Mouse (Mus musculus): Measurements from ENCODE around the gene Dnaaf2.
A peak's percentile ranks its signal among the peaks of the same experiment; 100 is the strongest.

Gene Dnaaf2

GRCm38 (mm10) chr12:69198164-69198535 is at the start of gene Dnaaf2:
Dnaaf2 (minus strand) TSS chr12:69198429.
- DNase-seq (ENCODE audit: low read depth, low spot score) = peak; percentile 88

DNA sequence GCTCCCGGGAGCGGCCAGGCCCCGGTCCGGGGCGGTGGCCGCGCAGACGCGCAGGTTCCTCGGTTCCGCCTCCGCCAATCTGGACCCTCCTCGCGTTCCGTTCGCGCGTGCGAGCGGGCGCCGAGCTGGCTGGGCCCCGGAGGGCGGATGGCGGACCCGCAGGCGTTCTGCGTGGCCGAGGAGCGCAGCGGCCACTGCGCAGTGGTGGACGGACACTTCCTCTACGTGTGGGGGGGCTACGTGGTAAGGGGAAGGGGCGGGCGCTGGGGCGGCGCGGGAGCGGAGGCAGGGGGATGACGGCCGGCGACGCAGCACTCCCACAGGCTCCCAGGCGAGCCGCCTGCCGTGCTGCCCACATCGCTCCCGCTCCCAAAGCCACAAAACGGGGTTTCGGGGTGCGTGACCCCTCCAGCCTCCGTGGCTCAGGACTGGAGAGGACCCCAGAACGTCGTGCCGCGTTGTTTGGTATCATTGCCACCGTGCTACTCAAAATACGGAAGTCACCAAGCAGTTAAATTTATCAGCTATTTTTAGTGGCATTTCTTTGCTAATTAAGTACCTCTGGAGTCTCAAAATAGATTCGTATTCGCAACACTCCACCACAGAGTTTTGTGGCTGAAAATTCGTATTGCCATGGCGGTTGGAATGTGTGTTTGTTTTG is 43.7 kb upstream of the Dnaaf2 start:
- peak; percentile 86 for DNase-seq (ENCODE audit: low read depth, low spot score)

DNA sequence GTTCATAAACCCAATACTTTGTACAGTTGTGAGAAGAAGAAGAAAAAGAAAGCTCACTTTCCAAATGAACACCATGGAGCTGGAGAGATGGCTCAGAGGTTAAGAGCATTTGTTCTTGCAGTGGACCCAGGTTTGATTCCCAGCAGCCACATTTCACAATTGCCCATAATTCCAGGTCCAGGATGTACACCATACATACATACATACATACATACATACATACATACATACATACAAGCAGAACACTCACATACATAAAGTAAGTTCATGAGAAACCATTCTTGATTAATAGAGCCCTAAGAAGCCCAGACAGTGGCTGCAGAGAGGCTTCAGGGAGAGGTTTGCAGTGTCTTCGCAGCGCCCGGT is 43.2 kb upstream of the Dnaaf2 start:
- DNase-seq (ENCODE audit: low read depth, low spot score) = no peak

DNA sequence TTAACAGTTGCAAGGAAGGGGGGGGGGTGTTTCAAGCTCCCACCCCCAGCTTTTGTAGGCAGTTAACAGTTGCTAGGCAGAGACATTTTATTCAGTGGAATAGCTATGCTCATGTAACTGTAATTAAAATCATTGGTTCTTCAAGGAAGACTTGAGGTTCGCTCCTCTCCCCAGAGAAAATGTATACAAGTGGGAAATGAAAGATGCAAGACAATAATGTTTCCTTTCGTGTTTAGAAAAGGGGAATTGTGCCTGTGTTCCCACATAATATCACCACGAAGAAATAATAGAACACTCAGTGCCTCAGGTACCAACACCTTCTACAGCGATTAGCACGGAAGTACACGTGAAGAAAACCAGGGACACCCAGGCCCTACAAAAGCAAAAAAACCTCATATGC is 42.6 kb upstream of the Dnaaf2 start, which contains the start of gene Klhdc1:
Klhdc1 (plus strand) TSS at position 301 of the 400 bp plus-strand sequence.
- DNase-seq (ENCODE audit: low read depth, low spot score) = no peak

- DNase-seq (ENCODE audit: low read depth, low spot score) = no peak
Measured at GRCm38 (mm10) chr12:69238284-69238683, 40.1 kb upstream of the Dnaaf2 start.

- no peak for DNase-seq (ENCODE audit: low read depth, low spot score)
Measured at GRCm38 (mm10) chr12:69235782-69236181, 37.6 kb upstream of the Dnaaf2 start.

DNA sequence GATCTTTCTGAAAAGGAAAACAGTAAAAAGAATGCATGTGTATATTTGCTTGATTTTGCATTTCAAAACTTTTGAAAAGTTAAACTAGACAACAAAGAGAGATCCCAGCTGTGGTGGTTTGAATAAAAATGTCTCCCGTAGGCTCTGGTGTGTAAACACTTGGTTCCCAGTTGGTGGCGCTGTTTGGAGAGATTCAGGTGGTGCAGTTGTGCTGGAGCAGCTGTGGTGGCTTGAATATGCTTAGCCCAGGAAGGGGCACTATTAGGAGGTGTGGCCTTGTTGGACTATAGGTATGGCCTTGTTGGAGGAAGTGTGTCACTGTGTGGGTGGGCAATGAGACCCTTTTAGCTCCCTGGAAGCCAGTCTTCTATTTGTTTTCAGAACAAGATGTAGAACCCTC is 31.0 kb upstream of the Dnaaf2 start:
- peak; percentile 80 for DNase-seq (ENCODE audit: low read depth, low spot score)

- DNase-seq (ENCODE audit: low read depth, low spot score) = peak; percentile 93
Measured at GRCm38 (mm10) chr12:69227776-69228466, 29.7 kb upstream of the Dnaaf2 start, which contains the start of gene Pole2. Pole2 (minus strand) TSS chr12:69228195.

DNA sequence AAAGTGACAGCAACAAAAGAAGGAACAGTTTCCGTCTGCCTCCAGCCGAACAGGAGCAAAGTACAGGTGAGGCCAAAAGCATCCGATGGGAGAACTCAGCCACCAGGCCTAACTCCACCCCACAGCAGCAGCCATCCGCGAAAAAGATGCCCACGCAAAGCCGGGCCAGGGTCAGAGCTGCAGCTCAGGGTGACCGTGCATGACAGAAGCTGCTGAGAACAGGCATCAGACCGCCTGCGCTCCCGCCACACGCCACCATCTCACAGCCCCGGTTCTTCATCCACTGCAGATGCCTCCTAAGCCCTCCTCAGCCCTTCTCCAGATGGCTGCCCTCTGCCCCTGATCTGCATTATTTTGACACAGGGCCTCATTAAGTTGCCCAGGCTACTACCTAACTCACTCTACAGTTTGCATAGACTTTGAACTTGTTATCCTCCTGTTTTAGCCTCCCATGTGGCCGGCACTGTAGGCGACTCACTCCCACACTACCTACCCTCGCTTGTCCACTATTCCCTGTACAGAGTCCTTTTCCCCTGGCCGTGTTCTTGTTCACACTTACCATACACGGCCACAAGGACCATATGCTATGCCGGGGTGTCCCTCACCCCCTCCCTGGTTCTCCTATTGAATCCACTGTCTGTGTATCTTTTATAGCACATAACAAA is 22.5 kb upstream of the Dnaaf2 start:
- DNase-seq (ENCODE audit: low read depth, low spot score) = no peak

- no peak for DNase-seq (ENCODE audit: low read depth, low spot score)
Measured at GRCm38 (mm10) chr12:69216587-69216986, 18.4 kb upstream of the Dnaaf2 start.

- no peak for DNase-seq (ENCODE audit: low read depth, low spot score)
Measured at GRCm38 (mm10) chr12:69215000-69215785, 17.0 kb upstream of the Dnaaf2 start.

DNA sequence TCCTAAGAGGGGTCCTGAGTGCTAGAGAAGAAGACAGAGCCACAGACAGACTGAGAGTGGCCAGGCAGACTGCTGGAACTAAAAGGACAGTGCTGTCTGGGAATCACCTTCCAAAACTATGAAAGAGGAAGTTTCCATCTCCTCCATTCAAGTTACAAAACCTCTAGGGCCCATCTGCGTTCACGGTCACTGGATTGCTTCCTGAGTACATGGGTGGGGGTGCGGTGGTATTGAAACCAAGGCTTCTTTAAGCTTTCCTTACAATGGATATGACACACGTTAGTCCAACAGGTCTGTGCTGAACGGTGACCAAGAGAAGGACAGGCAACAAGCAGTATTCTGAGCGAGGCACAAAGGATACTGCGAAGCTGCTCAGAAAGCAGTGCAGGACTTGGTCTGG is 16.2 kb upstream of the Dnaaf2 start:
- no peak for DNase-seq (ENCODE audit: low read depth, low spot score)

DNA sequence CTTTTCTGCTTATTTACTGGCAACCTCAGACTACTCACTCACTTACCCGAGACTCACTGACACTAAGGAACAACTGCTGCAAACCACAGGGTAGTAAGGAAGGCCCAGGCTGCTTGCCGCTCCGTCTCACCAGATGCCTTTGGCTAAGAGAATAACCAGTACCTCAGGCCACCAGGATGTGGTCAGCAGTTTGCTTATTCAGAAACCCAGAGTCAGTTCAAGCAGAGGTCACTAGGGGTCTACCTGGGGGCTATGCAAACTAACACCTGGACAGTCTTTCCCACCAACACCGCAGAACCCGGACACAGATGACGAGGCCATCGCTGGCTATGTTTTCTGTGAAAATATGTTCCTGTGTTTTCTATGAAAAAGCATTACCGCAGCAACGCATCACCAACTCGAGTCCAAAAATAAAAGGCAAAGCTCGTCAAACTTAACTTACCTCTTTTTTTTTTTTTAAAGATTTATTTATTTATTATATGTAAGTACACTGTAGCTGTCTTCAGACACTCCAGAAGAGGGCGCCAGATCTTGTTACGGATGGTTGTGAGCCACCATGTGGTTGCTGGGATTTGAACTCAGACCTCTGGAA is 15.1 kb upstream of the Dnaaf2 start:
- no peak for DNase-seq (ENCODE audit: low read depth, low spot score)

- DNase-seq (ENCODE audit: low read depth, low spot score) = no peak
Measured at GRCm38 (mm10) chr12:69211057-69211456, 12.8 kb upstream of the Dnaaf2 start.

DNA sequence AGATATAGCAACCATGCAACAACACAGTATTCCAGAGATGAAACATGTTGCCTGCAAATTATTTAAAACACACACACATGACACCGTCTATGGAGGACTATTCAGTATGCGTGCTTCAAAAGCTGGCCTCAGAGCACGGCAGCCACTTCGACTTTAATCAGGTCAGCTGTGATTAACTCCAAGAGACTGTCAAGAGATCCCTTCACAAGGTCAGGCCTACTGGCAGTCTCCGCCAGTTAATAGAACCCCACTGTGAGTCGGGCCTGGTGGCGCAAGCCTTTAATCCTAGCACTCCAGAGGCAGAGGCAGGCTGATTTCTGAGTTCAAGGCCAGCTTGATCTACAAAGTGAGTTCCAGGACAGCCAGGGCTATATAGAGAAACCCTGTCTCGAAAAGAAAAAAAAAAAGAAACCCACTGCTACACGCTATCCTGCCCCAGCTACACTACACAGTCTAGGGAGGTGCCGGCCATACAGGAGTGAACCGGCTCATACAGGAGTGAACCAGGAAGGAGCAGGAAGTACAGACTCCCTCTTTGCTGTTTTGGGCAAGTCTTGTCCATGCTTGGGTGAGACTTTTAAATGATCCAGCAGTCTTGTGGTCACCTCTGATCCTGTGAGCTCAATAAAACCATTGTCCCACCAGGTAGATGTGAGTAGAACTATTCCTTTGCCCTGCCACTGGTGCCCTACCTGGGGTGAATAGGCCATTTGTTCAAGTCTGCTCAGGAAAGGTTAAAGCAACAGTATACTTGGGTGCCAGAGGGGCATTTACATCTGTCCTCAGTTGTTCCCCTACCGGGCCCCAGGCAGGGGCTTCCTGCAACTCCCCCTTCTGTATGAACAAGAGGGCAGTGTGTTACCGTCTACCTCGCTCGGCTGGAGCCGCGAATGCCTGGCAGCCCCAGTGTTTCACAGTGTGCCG is 12.1 kb upstream of the Dnaaf2 start:
- no peak for DNase-seq (ENCODE audit: low read depth, low spot score)

- DNase-seq (ENCODE audit: low read depth, low spot score) = no peak
Measured at GRCm38 (mm10) chr12:69208520-69208919, 10.3 kb upstream of the Dnaaf2 start.

DNA sequence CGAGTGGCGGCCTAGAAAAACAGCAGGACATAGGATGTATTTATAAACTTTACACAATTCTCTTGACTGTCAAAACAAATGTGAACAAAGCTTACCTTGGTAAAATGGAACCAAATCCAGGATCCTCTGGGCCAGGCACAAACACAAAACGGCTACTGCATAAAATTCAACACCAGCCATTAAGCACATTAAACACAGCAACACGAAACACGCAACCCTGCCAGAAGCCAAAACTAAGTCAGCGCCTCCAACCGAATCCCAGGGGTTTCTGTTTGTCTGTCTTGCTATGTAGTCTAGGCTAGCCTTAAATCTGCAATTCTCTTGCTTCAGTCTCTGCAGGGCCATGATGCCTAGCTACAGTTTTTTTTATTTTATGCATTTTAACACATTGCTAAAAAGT is 9.7 kb upstream of the Dnaaf2 start:
- no peak for DNase-seq (ENCODE audit: low read depth, low spot score)

DNA sequence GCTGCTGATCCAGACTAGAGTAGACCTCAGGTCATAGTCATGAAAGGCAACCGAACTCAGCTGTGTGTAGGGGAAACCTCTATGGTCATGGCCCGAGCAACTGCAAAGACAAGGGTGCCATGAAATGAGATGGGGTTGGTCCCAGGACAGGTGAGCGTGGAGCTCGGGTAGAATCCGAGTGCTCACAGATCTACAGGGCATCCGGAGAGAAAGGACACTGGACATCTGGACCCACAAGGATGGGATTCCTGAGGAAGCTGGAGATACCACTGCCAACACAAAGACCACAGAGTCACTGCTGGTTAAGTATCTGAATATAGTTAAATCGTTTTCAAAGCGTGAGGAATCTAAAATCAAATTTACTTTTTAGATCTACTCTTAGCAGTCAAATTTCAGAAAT is 9.2 kb upstream of the Dnaaf2 start:
- no peak for DNase-seq (ENCODE audit: low read depth, low spot score)

GRCm38 (mm10) chr12:69204052-69204833 is 6.0 kb upstream of the Dnaaf2 start, which contains the start of gene Gm49384:
Gm49384 (minus strand) TSS chr12:69204267.
- no peak for DNase-seq (ENCODE audit: low read depth, low spot score)

DNA sequence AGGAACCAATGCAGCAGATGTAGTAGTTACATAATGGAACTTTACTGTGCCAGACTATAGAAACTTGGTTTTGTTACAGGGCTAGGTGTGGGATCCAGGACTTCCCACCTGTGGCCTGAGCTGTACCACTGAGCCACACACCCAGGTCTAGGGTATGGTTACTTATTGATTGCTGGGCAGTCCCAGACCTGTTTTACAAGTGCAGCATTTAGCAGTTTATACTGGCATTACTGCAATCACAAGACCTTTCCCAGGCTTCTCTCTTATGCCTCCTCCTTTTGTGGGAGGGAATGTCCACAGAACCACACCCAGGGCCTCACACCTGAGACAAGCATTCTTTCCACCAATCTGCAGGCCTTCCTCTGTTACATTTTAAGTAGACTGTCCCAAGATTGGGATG is 756 bp upstream of the Dnaaf2 start:
- DNase-seq (ENCODE audit: low read depth, low spot score) = no peak
